Mouse (Mus musculus) erythroblast, embryonic 14.5 days (primary cell): ENCODE results near the gene Cstl1.

Experiments used
- GATA1 ChIP-seq: IDR thresholded peaks from 2 replicates; pipeline ENCODE4 v1.6.1; 2012; ENCODE audit warnings: low read length, inconsistent platforms, mixed read lengths
- TAL1 ChIP-seq: IDR thresholded peaks from 3 replicates; pipeline ENCODE4 v1.6.1; 2012; ENCODE audit warnings: low read length, inconsistent platforms, mixed read lengths

- TF ChIP-seq TAL1: no peak
- no peak for TF ChIP-seq GATA1
Observed at GRCm38 (mm10) chr2:148719271-148719995, 30.7 kb upstream of the Cstl1 start.
